Mouse (Mus musculus) forebrain, embryonic 15.5 days (tissue): ENCODE results near the gene Thap4. TPM values are rescaled to one million over a fixed set of nuclear protein-coding genes. Genes with fewer than 3 reads are reported as not detected.

Experiments used
- ATAC-seq: fragments of 200-750 bp; cut with Nextera tagmentation; replicated peaks from 2 replicates; pipeline ENCODE4 v1.8.0; 2017; ENCODE audit warnings: mild to moderate bottlenecking, moderate TSS enrichment, moderate library complexity
- H3K27ac ChIP-seq: fragments of 300-500 bp; sonication (generic); replicated peaks from 2 replicates; pipeline ENCODE4 v1.5.1; 2015; ENCODE audit warnings: mild to moderate bottlenecking, inconsistent platforms
- H3K27me3 ChIP-seq: fragments of 300-500 bp; sonication (generic); 2 replicates; pipeline ENCODE4 v1.6.1; 2015; ENCODE audit warnings: inconsistent platforms
- H3K36me3 ChIP-seq: fragments of 300-500 bp; sonication (generic); 2 replicates; pipeline ENCODE4 v1.6.1; 2015; ENCODE audit warnings: mild to moderate bottlenecking, inconsistent platforms
- H3K4me1 ChIP-seq: fragments of 300-500 bp; sonication (generic); 2 replicates; pipeline ENCODE4 v1.6.1; 2015; ENCODE audit warnings: inconsistent platforms
- H3K4me2 ChIP-seq: fragments of 300-500 bp; sonication (generic); replicated peaks from 2 replicates; pipeline ENCODE4 v1.6.1; 2015; ENCODE audit warnings: mild to moderate bottlenecking, inconsistent platforms
- H3K4me3 ChIP-seq: fragments of 300-500 bp; sonication (generic); 2 replicates; pipeline ENCODE4 v1.5.1; 2015; ENCODE audit warnings: mild to moderate bottlenecking, inconsistent platforms
- H3K9ac ChIP-seq: fragments of 300-500 bp; sonication (generic); replicated peaks from 2 replicates; pipeline ENCODE4 v1.6.1; 2015; ENCODE audit warnings: mild to moderate bottlenecking, inconsistent platforms
- H3K9me3 ChIP-seq: fragments of 300-500 bp; sonication (generic); 2 replicates; pipeline ENCODE4 v1.6.1; 2016; ENCODE audit warnings: inconsistent platforms
- WGBS: fragments of 180-500 bp; shearing (Covaris S2); methylation state at CpG from one replicate; pipeline ENCODE4 v1.1.7; 2015; ENCODE audit warnings: mixed read lengths; 5-methylcytosine and 5-hydroxymethylcytosine counted together
- polyA plus RNA-seq: library from polyadenylated mRNA; unstranded; fragments of >200 nt; fragmentation: Nextera tagmentation; extraction: Ambion mirVana; gene quantifications from 2 replicates; pipeline ENCODE4 v1.2.1, GENCODE M21; 2015

The Thap4 gene
- polyA plus RNA-seq, 1 experiment from 2014 or later: 47.4 TPM

GRCm38 (mm10) chr1:93656325-93657024 is 98.2 kb downstream of the Thap4 start:
- Histone ChIP-seq H3K4me3 (no peak overlapping the region), H3K9ac (no peak overlapping the region), H3K4me1 (no peaks in the 10 kb centered on the region), H3K4me2 (no peak overlapping the region), H3K27ac (no peak overlapping the region), H3K9me3 (no peaks in the 10 kb centered on the region), H3K27me3 (no peaks in the 10 kb centered on the region), H3K36me3 (no peaks in the 10 kb centered on the region)
- WGBS: 81% methylated on average over 7 of the region's 7 CpGs
- ATAC-seq: no peak

- Histone ChIP-seq H3K4me2 (no peak overlapping the region), H3K4me1 (no peaks in the 10 kb centered on the region), H3K27me3 (no peaks in the 10 kb centered on the region), H3K9me3 (no peaks in the 10 kb centered on the region), H3K36me3 (no peaks in the 10 kb centered on the region), H3K4me3 (no peak overlapping the region), H3K27ac (no peak overlapping the region), H3K9ac (no peak overlapping the region)
- no peak for ATAC-seq
- WGBS: 90% methylated on average over 2 of the region's 2 CpGs
These were observed 99.9 kb downstream of the Thap4 start for GRCm38 (mm10) chr1:93654798-93655197.

DNA sequence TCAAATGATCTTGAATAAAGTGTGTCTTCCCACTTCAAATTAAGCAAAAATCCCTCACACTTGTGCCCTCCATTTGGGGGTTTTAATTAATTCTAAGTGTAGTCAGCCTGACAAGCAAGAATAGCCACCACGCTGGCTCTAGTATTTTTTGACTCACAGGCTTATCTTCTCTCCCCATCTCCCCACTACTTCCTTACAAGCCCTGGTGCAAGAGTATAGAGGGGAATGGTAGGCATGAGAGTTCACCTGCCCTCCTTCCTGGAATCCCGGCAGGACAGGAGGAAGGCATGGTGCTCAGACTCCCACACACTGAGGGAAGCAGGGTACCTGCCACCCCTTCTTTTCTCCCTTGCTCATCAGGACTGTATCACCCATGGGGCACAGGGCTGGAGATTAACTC is 100.4 kb downstream of the Thap4 start:
- WGBS: 68% methylated on average over 2 of the region's 2 CpGs
- no peak for ATAC-seq
- Histone ChIP-seq H3K4me3 (no peak overlapping the region), H3K4me2 (no peak overlapping the region), H3K36me3 (no peaks in the 10 kb centered on the region), H3K4me1 (no peaks in the 10 kb centered on the region), H3K27me3 (no peaks in the 10 kb centered on the region), H3K9me3 (no peaks in the 10 kb centered on the region), H3K9ac (no peak overlapping the region), H3K27ac (no peak overlapping the region)

Other genes starting within 250 kb of the Thap4 start
- gene Farp2, start 242.8 kb downstream of the Thap4 start, polyA plus RNA-seq: 3.2 and 4.3 TPM in 2 replicates
- gene Stk25, start 96.2 kb downstream of the Thap4 start, polyA plus RNA-seq: 297 and 299 TPM in 2 replicates
- 95.8 and 96.3 TPM in 2 replicates for gene Bok, start 69.2 kb downstream of the Thap4 start, polyA plus RNA-seq
- gene Atg4b, start 3.4 kb downstream of the Thap4 start, polyA plus RNA-seq: 104 and 106 TPM in 2 replicates
- gene Dtymk, start 47.1 kb upstream of the Thap4 start, polyA plus RNA-seq: 183 and 192 TPM in 2 replicates
- 10.7 and 11.4 TPM in 2 replicates for gene Ing5, start 49.1 kb upstream of the Thap4 start, polyA plus RNA-seq
- 15.5 and 16.1 TPM in 2 replicates for gene D2hgdh, start 70.0 kb upstream of the Thap4 start, polyA plus RNA-seq
- not detected in 2 replicates for gene Gal3st2, start 106.4 kb upstream of the Thap4 start, polyA plus RNA-seq
- gene Gal3st2b, start 163.4 kb upstream of the Thap4 start, polyA plus RNA-seq: not detected in 2 replicates
- gene Gal3st2c, start 235.6 kb upstream of the Thap4 start, polyA plus RNA-seq: not detected in 2 replicates